Mouse (Mus musculus): ENCODE results near the gene Tpo. TPM values are rescaled to one million over a fixed set of nuclear protein-coding genes. Genes with fewer than 3 reads are reported as not detected.
A peak's percentile ranks its signal among the peaks of the same experiment; 100 is the strongest.

The Tpo gene
- total RNA-seq, 2 experiments from 2014 or later = not detected

- intact Hi-C loops (cut with DNase I) = no loop called here
- DNase-seq = no peak
These were observed 104.6 kb downstream of the Tpo start for GRCm38 (mm10) chr12:30027721-30028340.

- DNase-seq = peak in 1 of 2 experiments; percentile 34
- intact Hi-C loops (cut with DNase I) = no loop called here
These were observed 108.1 kb downstream of the Tpo start for GRCm38 (mm10) chr12:30024264-30024825.

GRCm38 (mm10) chr12:30023491-30023890 is 108.9 kb downstream of the Tpo start:
- intact Hi-C loops (cut with DNase I) = no loop called here
- peak in 1 of 2 experiments; percentile 34 for DNase-seq

DNA sequence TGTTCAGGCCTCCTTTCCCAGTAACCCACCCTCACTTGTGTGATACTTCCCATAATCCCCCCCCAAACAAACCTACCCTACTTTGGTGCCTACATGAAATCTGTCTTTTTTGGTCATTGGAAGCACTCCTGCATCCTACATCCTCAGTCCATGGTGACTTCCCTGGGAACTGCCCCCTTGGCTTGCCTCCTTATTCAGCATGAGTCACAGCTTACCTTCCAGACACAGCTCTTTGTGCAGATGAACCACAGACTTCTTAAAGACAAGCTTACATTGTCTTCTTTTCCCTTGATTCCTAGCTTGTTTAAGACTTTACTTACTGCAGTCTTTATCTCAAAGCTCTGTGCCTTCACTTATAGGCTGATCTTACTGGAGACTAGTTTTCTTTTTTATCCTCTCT is 112.0 kb downstream of the Tpo start:
- no peak for DNase-seq
- intact Hi-C loops (cut with DNase I) = no loop called here

- intact Hi-C loops (cut with DNase I) = loop anchor here (10.0 kb wide), 1 partner anchor 322 kb away; no protein-coding TSS in a partner anchor
These were observed 115.3 kb downstream of the Tpo start for GRCm38 (mm10) chr12:30017131-30017530.

DNA sequence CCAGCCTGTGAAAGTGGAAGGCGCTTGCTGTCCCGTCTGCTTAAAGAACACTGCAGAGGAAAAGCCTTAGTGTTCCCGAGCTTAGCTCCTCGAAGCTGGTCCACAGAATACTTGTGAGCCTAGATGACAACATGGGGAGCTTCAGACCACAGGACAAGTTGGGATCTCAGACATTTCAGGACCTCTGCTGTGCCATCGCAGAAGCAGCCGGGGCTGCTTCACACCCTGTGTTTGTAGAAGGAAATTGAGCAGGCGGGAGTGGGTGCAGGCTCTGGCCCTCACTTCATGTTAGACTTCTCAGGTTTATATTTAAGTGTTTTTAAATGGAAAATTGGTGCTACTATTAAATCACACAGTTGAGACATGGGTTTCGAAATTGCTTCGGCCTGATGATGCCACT is 116.9 kb downstream of the Tpo start:
- no peak for DNase-seq
- intact Hi-C loops (cut with DNase I) = loop anchor here (10.0 kb wide), 1 partner anchor 321 kb away; no protein-coding TSS in a partner anchor

More at GRCm38 (mm10) chr12:30017131-30017530, 115.3 kb downstream of the Tpo start:
- no peak for DNase-seq

- DNase-seq = no peak
- intact Hi-C loops (cut with DNase I) = no loop called here
These were observed 123.7 kb downstream of the Tpo start for GRCm38 (mm10) chr12:30008741-30009140.

DNA sequence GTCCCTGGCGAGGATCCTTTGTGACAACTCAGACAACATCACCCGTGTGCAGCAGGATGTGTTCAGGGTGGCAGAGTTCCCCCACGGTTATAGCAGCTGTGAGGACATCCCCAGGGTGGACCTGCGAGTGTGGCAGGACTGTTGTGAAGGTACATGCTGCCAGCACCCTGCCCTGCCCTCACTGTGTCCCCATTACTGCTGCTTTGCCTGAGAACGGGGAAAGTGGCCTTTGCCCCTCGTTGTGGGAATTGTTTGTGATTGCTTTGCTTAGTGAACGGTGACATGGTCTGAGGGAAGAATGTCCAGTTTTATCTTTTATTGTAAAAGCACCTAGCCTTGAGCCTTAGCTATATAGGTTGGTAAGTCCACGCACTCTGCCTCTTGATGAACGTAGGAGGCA is 125.8 kb downstream of the Tpo start:
- intact Hi-C loops (cut with DNase I) = no loop called here
- DNase-seq = no peak

Other genes with a start within 250 kb of the Tpo start
- gene Pxdn, start 195.0 kb downstream of the Tpo start, total RNA-seq (2021) = 100 to 1,000 TPM; 144 to 151 TPM
- 1 to 10 TPM in 1 of 2 experiments, under 1 TPM in 1; 0.93 to 1.1 TPM for gene Sntg2, start 240.8 kb upstream of the Tpo start, total RNA-seq (2021)

All from heart, postnatal 14 days (tissue).